Mouse (Mus musculus): ENCODE measurements at regions not wholly inside any gene's neighbourhood (a gene's known extent, or its start where the extent isn't known, plus 50 kb on each side); places are given as distances from the start of the nearest gene placed in this dataset.

GRCm38 (mm10) chr15:97458139-97458747 is 211.2 kb upstream of the Amigo2 start:
- no peak for DNase-seq

- DNase-seq: no peak
Observed at GRCm38 (mm10) chr15:97457468-97457867, 210.4 kb upstream of the Amigo2 start.

GRCm38 (mm10) chr15:97456991-97457390 is 209.9 kb upstream of the Amigo2 start:
- DNase-seq: no peak

GRCm38 (mm10) chr15:97455672-97456071 is 208.6 kb upstream of the Amigo2 start:
- no peak for DNase-seq

- no peak for DNase-seq
Observed at GRCm38 (mm10) chr15:97449724-97450123, 202.6 kb upstream of the Amigo2 start.

- DNase-seq: no peak
Observed at GRCm38 (mm10) chr15:97449001-97449400, 201.9 kb upstream of the Amigo2 start.

- no peak for DNase-seq
Observed at GRCm38 (mm10) chr15:97448243-97448880, 201.3 kb upstream of the Amigo2 start.

GRCm38 (mm10) chr15:97446181-97446580 is 199.1 kb upstream of the Amigo2 start:
- DNase-seq: no peak

GRCm38 (mm10) chr15:97438235-97438760 is 191.2 kb upstream of the Amigo2 start:
- no peak for DNase-seq
